Mouse (Mus musculus): ENCODE data around the gene Rabl2. TPM values are rescaled to one million over a fixed set of nuclear protein-coding genes. Genes with fewer than 3 reads are reported as not detected.

The Rabl2 gene
- polyA plus RNA-seq, 1 experiment = 3.1 TPM

DNA sequence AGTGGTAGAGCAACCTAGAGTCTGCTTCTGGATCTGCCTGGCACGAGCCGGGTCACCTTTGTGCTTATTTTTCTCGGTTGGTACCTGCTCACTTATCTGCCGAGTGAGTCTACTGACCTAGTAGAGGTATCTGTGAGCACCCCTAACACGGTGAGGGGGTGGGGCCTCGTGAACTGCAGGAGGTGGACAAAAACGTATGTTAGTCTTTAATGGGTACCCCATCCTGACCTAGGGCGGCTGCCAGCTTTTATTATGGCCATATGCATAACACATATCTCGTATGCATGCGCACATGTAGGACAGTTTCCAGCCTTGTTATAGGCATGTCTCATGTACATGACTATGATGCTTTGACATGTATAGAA lies 57.9 kb downstream of the Rabl2 start:
- WGBS = 90% methylated on average over 10 of the region's 10 CpGs
- DNase-seq (ENCODE audit: low read depth in 1 of 2, low spot score in 2 of 2) = no peak
- no peaks in the 10 kb centered on the region for H3K36me3 ChIP-seq (ENCODE audit: control insufficient read depth, insufficient read depth, low read length)
- no peak overlapping the region for H3K4me3 ChIP-seq (ENCODE audit: extremely low read depth, insufficient read depth, insufficient read length)
- H3K4me1 ChIP-seq (ENCODE audit: control insufficient read depth, insufficient read depth, insufficient read length) = no peaks in the 10 kb centered on the region
- no peaks in the 10 kb centered on the region for H3K27me3 ChIP-seq (ENCODE audit: control insufficient read depth, insufficient read depth, low read length)
- H3K27ac ChIP-seq (ENCODE audit: insufficient read depth, low read length) = no peak overlapping the region
- TF ChIP-seq CTCF (IDR thresholded peaks at IDR 0.05; ENCODE audit: extremely low read depth, insufficient read depth, insufficient read length, insufficient replicate concordance) (no peak), POLR2A (IDR thresholded peaks at IDR 0.05; ENCODE audit: low read depth, low read length) (no peak)

GRCm38 (mm10) chr15:89532924-89533842 lies 58.5 kb downstream of the Rabl2 start:
- TF ChIP-seq CTCF (IDR thresholded peaks at IDR 0.05; ENCODE audit: extremely low read depth, insufficient read depth, insufficient read length, insufficient replicate concordance) (no peak), POLR2A (IDR thresholded peaks at IDR 0.05; ENCODE audit: low read depth, low read length) (no peak)
- H3K4me1 ChIP-seq (ENCODE audit: control insufficient read depth, insufficient read depth, insufficient read length) = no peaks in the 10 kb centered on the region
- no peaks in the 10 kb centered on the region for H3K27me3 ChIP-seq (ENCODE audit: control insufficient read depth, insufficient read depth, low read length)
- H3K4me3 ChIP-seq (ENCODE audit: extremely low read depth, insufficient read depth, insufficient read length) = no peak overlapping the region
- H3K36me3 ChIP-seq (ENCODE audit: control insufficient read depth, insufficient read depth, low read length) = no peaks in the 10 kb centered on the region
- WGBS = 92% methylated on average over 23 of the region's 23 CpGs
- H3K27ac ChIP-seq (ENCODE audit: insufficient read depth, low read length) = no peak overlapping the region
- DNase-seq (ENCODE audit: low read depth in 1 of 2, low spot score in 2 of 2) = no peak

Other genes with a start within 250 kb of the Rabl2 start
- 51.5 and 53.6 TPM in 2 replicates for gene Lmf2, start 236.3 kb downstream of the Rabl2 start, polyA plus RNA-seq (2012; rRNA removed)
- 113 and 131 TPM in 2 replicates for gene Ncaph2, start 236.2 kb downstream of the Rabl2 start, polyA plus RNA-seq (2012; rRNA removed)
- 26.6 and 28.4 TPM in 2 replicates for gene Sco2, start 218.1 kb downstream of the Rabl2 start, polyA plus RNA-seq (2012; rRNA removed)
- 2.9 and 4.6 TPM in 2 replicates for gene Tymp, start 214.9 kb downstream of the Rabl2 start, polyA plus RNA-seq (2012; rRNA removed)
- 1.5 and 1.6 TPM in 2 replicates for gene Odf3b, start 212.6 kb downstream of the Rabl2 start, polyA plus RNA-seq (2012; rRNA removed)
- gene Klhdc7b, start 207.0 kb downstream of the Rabl2 start, polyA plus RNA-seq (2012; rRNA removed) = 0.02 TPM in 1 of 2 replicates, not detected in the other
- gene Syce3, start 181.4 kb downstream of the Rabl2 start, polyA plus RNA-seq (2012; rRNA removed) = not detected in 2 replicates
- gene Cpt1b, start 166.1 kb downstream of the Rabl2 start, polyA plus RNA-seq (2012; rRNA removed) = 1.7 and 1.8 TPM in 2 replicates
- gene C730034F03Rik, start 162.3 kb downstream of the Rabl2 start, polyA plus RNA-seq (2012; rRNA removed) = 0.75 and 0.82 TPM in 2 replicates
- 2.0 and 2.2 TPM in 2 replicates for gene Gm44502, start 162.2 kb downstream of the Rabl2 start, polyA plus RNA-seq (2012; rRNA removed)
- 62.6 and 72.1 TPM in 2 replicates for gene Chkb, start 162.0 kb downstream of the Rabl2 start, polyA plus RNA-seq (2012; rRNA removed)
- 0.02 TPM in 1 of 2 replicates, not detected in the other for gene Mapk8ip2, start 138.0 kb downstream of the Rabl2 start, polyA plus RNA-seq (2012; rRNA removed)
- gene Arsa, start 114.5 kb downstream of the Rabl2 start, polyA plus RNA-seq (2012; rRNA removed) = 31.3 and 31.5 TPM in 2 replicates
- 24.6 and 26.2 TPM in 2 replicates for gene Shank3, start 92.3 kb downstream of the Rabl2 start, polyA plus RNA-seq (2012; rRNA removed)
- 0.79 and 1.1 TPM in 2 replicates for gene Acr, start 23.6 kb downstream of the Rabl2 start, polyA plus RNA-seq (2012; rRNA removed)
- gene Syt10, start 249.9 kb upstream of the Rabl2 start, polyA plus RNA-seq (2012; rRNA removed) = not detected in 2 replicates